Mouse (Mus musculus): Measurements from ENCODE around the gene Lsm14a.
A peak's percentile ranks its signal among the peaks of the same experiment; 100 is the strongest.
"Not testable (repeated sequence)": the region's sequence is repeated elsewhere in the genome, so short reads cannot be mapped to it uniquely, and the experiment has no call there.

Gene Lsm14a

GRCm38 (mm10) chr7:34355629-34356028, 37.5 kb downstream of the Lsm14a start:
- no peak for DNase-seq

GRCm38 (mm10) chr7:34351997-34352396, 41.1 kb downstream of the Lsm14a start:
- peak in 1 of 2 experiments; percentile 38 for DNase-seq

GRCm38 (mm10) chr7:34350166-34350565, 42.9 kb downstream of the Lsm14a start:
- DNase-seq: no peak

- no peak for DNase-seq
Observed at GRCm38 (mm10) chr7:34348011-34348410, 45.1 kb downstream of the Lsm14a start.

GRCm38 (mm10) chr7:34347041-34347440, 46.1 kb downstream of the Lsm14a start:
- DNase-seq: no peak

GRCm38 (mm10) chr7:34346505-34346904, 46.6 kb downstream of the Lsm14a start:
- no peak for DNase-seq

GRCm38 (mm10) chr7:34342040-34342793, 50.9 kb downstream of the Lsm14a start:
- DNase-seq: no peak

GRCm38 (mm10) chr7:34340841-34341240, 52.3 kb downstream of the Lsm14a start:
- DNase-seq: no peak

- DNase-seq: no peak
Observed at GRCm38 (mm10) chr7:34339164-34339489, 54.0 kb downstream of the Lsm14a start.

- no peak for DNase-seq
Observed at GRCm38 (mm10) chr7:34338445-34339163, 54.5 kb downstream of the Lsm14a start.

GRCm38 (mm10) chr7:34337268-34337667, 55.8 kb downstream of the Lsm14a start:
- no peak for DNase-seq

- DNase-seq: not testable (repeated sequence)
Observed at GRCm38 (mm10) chr7:34336545-34336944, 56.6 kb downstream of the Lsm14a start.

GRCm38 (mm10) chr7:34327493-34327892, 65.6 kb downstream of the Lsm14a start:
- no peak for DNase-seq

GRCm38 (mm10) chr7:34324857-34325256, 68.3 kb downstream of the Lsm14a start:
- no peak for DNase-seq

GRCm38 (mm10) chr7:34324005-34324404, 69.1 kb downstream of the Lsm14a start:
- DNase-seq: no peak

- DNase-seq: no peak
Observed at GRCm38 (mm10) chr7:34323351-34323750, 69.8 kb downstream of the Lsm14a start.

- DNase-seq: no peak
Observed at GRCm38 (mm10) chr7:34321958-34322357, 71.2 kb downstream of the Lsm14a start.

- DNase-seq: no peak
Observed at GRCm38 (mm10) chr7:34321119-34321518, 72.0 kb downstream of the Lsm14a start.

- DNase-seq: peak in 1 of 2 experiments; percentile 27
Observed at GRCm38 (mm10) chr7:34319957-34320356, 73.2 kb downstream of the Lsm14a start.

GRCm38 (mm10) chr7:34319123-34319522, 74.0 kb downstream of the Lsm14a start:
- no peak for DNase-seq

GRCm38 (mm10) chr7:34317901-34318476, 75.1 kb downstream of the Lsm14a start:
- DNase-seq: peak in 1 of 2 experiments; percentile 27

- peak; percentile 96 for DNase-seq
Observed at GRCm38 (mm10) chr7:34313443-34313875, 79.7 kb downstream of the Lsm14a start, which contains the start of gene 4931406P16Rik. TSS of gene 4931406P16Rik (minus strand) at chr7:34313551.

GRCm38 (mm10) chr7:34312786-34313442, 80.2 kb downstream of the Lsm14a start:
- DNase-seq: peak in 1 of 2 experiments; percentile 64

Measured in cerebellum, postnatal 25 days (tissue).